ENCODE assay signal across 8 mouse cellular contexts in genomic region chr8:104602468-104603244, GRCm38 (mm10). TPM values are rescaled to one million over a fixed set of nuclear protein-coding genes. Genes with fewer than 3 reads are reported as not detected.
A peak's percentile ranks its signal among the peaks of the same experiment; 100 is the strongest.
DNase-seq lines count a peak whose midpoint lies in the region; ATAC-seq lines count a peak whose summit lies in the region.

No protein-coding gene starts in this region.

- intact Hi-C loops in gastrocnemius, postnatal 14 days (cut with DNase I; ENCODE audit: low total_unique reads), result loop anchor here (2.0 to 5.0 kb wide), 2 partner anchors 40 to 52 kb away; partner anchors contain the start of gene Ciao2b

- peak; percentile 94 for ATAC-seq in inflammation-experienced regulatory T-cells, adult 6 months
- ATAC-seq in megakaryocyte progenitor cell, adult 5-6 weeks (replicated peaks; ENCODE audit: poor library complexity), result peak; percentile 100

- peak; percentile 89 to 96 for DNase-seq in adrenal gland, adult (ENCODE audit: inconsistent age in 2 of 2, low spot score in 1 of 2)
- peak; percentile 98 for DNase-seq in embryo, embryonic 10 days (ENCODE audit: low spot score)
- DNase-seq in gastrocnemius, postnatal 14 days, result peak; percentile 81
- DNase-seq in left cerebral cortex, adult 9 months (ENCODE audit: low spot score in 2 of 2), result peak; percentile 61 to 89
- DNase-seq in right cerebral cortex, postnatal 10 days (ENCODE audit: low spot score in 2 of 2), result peak; percentile 91 to 92
- DNase-seq in urinary bladder, postnatal 36 days (ENCODE audit: low spot score in 2 of 2), result peak; percentile 67 to 80

RNA-seq across cellular contexts. Expression of gene Pdp2, which starts 11.4 kb away (rescaled TPM):
- total RNA-seq in gastrocnemius, postnatal 14 days (2021), result 1 to 10 TPM; 3.9 to 4.7 TPM
- polyA plus RNA-seq in inflammation-experienced regulatory T-cells, adult 6 months (2017; shearing (Covaris generic)), result 10 to 100 TPM; 13.9 to 19.6 (median 17.5) TPM
- total RNA-seq in megakaryocyte progenitor cell, adult 5-6 weeks (2015), result 8.8 and 9.3 TPM in 2 replicates
- total RNA-seq in megakaryocyte progenitor cell, adult 5-6 weeks (2017), result 7.2 and 9.2 TPM in 2 replicates

RNA-seq across cellular contexts. Expression of gene Cdh16, which starts 21.5 kb away (rescaled TPM):
- not detected for total RNA-seq in gastrocnemius, postnatal 14 days (2021)
- polyA plus RNA-seq in inflammation-experienced regulatory T-cells, adult 6 months (2017; shearing (Covaris generic)), result not detected
- not detected in 2 replicates for total RNA-seq in megakaryocyte progenitor cell, adult 5-6 weeks (2015)
- total RNA-seq in megakaryocyte progenitor cell, adult 5-6 weeks (2017), result not detected in 2 replicates

RNA-seq across cellular contexts. Expression of gene Rrad, which starts 28.5 kb away (rescaled TPM):
- total RNA-seq in gastrocnemius, postnatal 14 days (2021), result 10 to 100 TPM in 1 of 2 experiments, 1 to 10 TPM in 1; 3.7 to 15.5 TPM
- polyA plus RNA-seq in inflammation-experienced regulatory T-cells, adult 6 months (2017; shearing (Covaris generic)), result 10 to 100 TPM; 10.3 to 14.0 (median 11.0) TPM
- 0.76 and 1.2 TPM in 2 replicates for total RNA-seq in megakaryocyte progenitor cell, adult 5-6 weeks (2015)
- total RNA-seq in megakaryocyte progenitor cell, adult 5-6 weeks (2017), result 1.5 and 1.9 TPM in 2 replicates

RNA-seq across cellular contexts. Expression of gene Ciao2b, which starts 39.1 kb away (rescaled TPM):
- 10 to 100 TPM; 27.1 to 32.0 TPM for total RNA-seq in gastrocnemius, postnatal 14 days (2021)
- 100 to 1,000 TPM; 101 to 136 (median 117) TPM for polyA plus RNA-seq in inflammation-experienced regulatory T-cells, adult 6 months (2017; shearing (Covaris generic))
- total RNA-seq in megakaryocyte progenitor cell, adult 5-6 weeks (2015), result 12.0 and 15.7 TPM in 2 replicates
- 20.7 and 22.1 TPM in 2 replicates for total RNA-seq in megakaryocyte progenitor cell, adult 5-6 weeks (2017)

Comparison
In these comparisons a context has a peak if more than half of its experiments do, and no peak if none do; other contexts are left out.
1. Peak in every context shown above with its lines: DNase-seq and ATAC-seq.